Mouse (Mus musculus) adrenal gland, adult 18-20 months (tissue): Measurements from ENCODE around the gene Gpcpd1. TPM values are rescaled to one million over a fixed set of nuclear protein-coding genes. Genes with fewer than 3 reads are reported as not detected.

ENCODE experiments used
- DNase-seq, 2 experiments: peaks; one replicate each; pipeline ENCODE4 v3.0.0; 2021 to 2022; ENCODE audit warnings: low spot score in 2 of 2
- total RNA-seq, 2 experiments: library from RNA; stranded (reverse); gene quantifications; 1 replicate in 1 of 2; 2 replicates in 1 of 2; pipeline ENCODE4 v1.2.3; 2021

Gene Gpcpd1
- total RNA-seq, 2 experiments from 2014 or later: 17.1 to 37.9 TPM

- peak; percentile 41 to 60 for DNase-seq
These were observed 102.1 kb downstream of the Gpcpd1 start for GRCm38 (mm10) chr2:132485454-132485853.

DNA sequence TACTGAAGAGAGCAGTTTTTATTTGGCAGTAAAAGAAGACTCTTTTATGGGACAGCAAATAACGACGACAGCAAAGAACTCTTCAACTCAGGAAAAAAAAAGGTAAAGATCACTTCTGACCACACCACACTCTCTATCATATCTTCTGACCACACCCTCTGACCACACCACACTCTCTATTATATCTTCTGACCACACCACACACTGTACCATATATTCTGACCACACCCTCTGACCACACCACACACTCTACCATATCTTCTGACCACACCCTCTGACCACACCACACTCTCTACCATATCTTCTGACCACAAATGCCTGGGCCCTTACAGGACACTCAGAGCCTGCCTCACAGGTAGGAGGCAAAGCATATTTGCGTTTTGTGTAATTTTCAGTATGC lies 106.0 kb downstream of the Gpcpd1 start:
- no peak for DNase-seq

Other genes starting within 250 kb of the Gpcpd1 start
- gene Prokr2, start 202.3 kb downstream of the Gpcpd1 start, total RNA-seq: not detected
- 1 to 10 TPM; 7.9 to 8.2 TPM for gene Shld1, start 99.2 kb upstream of the Gpcpd1 start, total RNA-seq
- 1,000 to 10,000 TPM; 1,487 to 1,858 TPM for gene Chgb, start 193.5 kb upstream of the Gpcpd1 start, total RNA-seq
- 10 to 100 TPM; 16.8 to 20.5 TPM for gene Trmt6, start 228.3 kb upstream of the Gpcpd1 start, total RNA-seq
- 1 to 10 TPM; 3.4 to 3.7 TPM for gene Mcm8, start 228.4 kb upstream of the Gpcpd1 start, total RNA-seq